Mouse (Mus musculus) cerebral cortex, adult 2 months (tissue): ENCODE measurements around the gene Mapk11.

ENCODE experiments used
- WGBS: fragments of 180-500 bp; shearing (Covaris S2); methylation state at CpG from one replicate; pipeline ENCODE4 v1.1.7; 2018; 5-methylcytosine and 5-hydroxymethylcytosine counted together

Gene Mapk11

DNA sequence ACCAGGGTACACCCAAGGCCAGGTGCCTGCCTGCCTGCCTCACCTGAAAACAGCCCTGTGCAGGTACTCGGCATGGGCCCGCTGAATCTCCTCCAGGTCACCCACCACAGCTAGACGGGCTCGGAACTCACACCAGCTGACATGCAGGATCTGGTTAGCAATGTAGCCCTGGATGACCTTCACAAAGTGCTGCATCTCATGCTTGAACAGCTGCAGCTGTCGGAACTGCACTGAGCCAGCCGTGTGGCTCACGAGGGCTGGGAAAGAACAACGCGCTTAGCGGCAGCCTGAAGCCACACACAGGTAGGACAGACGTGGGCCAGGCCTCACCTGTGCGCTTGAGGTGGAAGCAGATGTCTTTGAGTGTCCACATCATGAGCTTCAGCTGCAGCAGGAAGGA lies 48.6 kb downstream of the Mapk11 start:
- WGBS: 74% methylated on average over 12 of the region's 12 CpGs

GRCm38 (mm10) chr15:89098616-89099015 lies 50.8 kb downstream of the Mapk11 start:
- WGBS: 78% methylated on average over 7 of the region's 7 CpGs

DNA sequence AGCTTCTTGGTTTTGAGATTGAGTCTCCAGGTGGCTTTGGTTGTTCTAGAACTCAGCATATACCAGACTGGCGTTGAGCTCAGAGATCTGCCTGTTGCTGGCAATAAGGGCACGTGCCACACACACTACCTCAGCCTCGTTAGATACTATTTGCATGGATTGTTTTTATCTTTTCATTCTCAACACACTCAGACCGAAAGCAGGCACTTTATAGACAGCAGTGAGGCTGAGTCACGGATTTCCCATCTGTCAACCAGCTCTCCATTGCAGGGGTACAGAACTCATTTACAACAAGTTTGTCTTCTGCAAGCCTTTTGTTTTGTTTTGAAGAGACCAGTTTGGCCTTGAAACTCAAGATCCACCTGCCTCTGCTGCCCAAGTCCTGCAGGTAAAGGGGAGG lies 52.0 kb downstream of the Mapk11 start:
- 48% methylated on average over 5 of the region's 5 CpGs for WGBS
